Mouse (Mus musculus) lung, postnatal 10 days (tissue): ENCODE data around the gene Dpep2nb.
A peak's percentile ranks its signal among the peaks of the same experiment; 100 is the strongest.

ENCODE experiments used
- DNase-seq: peaks from one replicate; pipeline ENCODE4 v3.0.0; 2021

Gene Dpep2nb

DNA sequence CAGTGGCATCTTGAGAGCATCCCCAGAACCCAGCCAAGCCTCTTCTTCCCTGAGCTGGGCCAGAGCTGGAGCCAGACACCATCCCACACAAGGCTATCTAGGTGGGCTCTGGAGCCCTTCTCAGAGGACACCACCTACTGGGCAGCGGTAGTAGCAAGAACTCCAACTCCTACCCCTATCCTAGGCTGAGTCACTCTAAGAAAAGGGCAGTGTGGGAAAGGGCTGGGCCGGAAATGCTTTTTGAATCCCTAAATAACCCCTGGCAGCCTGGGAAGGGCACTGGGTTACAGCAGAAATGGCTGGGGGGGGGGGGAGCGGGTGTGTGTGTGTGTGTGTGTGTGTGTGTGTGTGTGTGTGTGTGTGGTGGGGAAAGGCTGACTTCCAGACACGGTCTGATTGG lies 48.0 kb downstream of the Dpep2nb start:
- peak; percentile 79 for DNase-seq

DNA sequence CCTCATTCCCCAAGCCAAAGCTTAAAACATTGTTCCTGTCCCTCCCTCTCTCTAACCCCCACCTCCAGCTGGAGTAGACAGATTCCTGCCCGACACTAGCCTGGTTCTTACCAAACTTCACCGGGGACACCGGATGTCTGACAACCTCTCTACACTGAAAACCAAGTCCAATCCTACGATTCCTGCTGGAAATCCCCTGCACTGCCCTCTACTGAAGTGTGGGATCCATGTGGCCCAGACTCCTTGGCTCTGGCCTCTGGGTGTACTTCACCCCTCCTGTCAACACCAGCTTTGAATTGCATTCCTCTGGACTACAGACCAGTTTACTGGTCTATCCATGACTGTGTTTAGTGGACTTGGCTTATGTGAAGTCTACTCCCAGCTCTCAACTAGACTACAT lies 49.2 kb downstream of the Dpep2nb start:
- DNase-seq: peak; percentile 35

DNA sequence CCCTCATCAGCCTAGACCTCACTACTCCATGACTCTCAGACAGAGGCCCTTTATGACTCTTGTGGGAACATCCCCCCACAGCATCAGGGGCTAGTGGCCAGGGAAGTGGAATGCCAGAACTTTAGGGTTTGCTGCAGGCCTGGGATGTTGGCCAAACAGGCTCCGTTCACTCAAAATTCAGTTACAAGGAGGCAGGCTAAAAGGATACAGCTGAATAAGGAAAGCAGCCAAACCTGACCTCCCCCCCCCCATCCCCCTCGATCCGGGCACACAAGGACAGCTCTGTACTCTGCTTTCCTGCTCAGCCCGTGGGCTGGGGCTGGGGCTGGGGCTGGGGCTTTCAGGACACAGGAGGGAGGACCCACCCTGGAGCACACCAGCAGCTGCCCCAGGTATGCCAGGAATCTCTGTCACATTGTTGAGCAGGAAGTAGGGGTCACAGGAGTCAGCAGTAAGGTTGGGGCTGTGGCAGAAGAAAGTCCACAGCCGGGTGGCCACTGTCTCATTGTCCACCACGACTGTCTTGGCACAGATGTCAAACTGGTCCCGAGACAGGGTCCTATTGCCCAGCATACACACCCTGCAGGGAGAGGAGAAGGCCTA lies 54.6 kb downstream of the Dpep2nb start:
- DNase-seq: peak; percentile 81

DNA sequence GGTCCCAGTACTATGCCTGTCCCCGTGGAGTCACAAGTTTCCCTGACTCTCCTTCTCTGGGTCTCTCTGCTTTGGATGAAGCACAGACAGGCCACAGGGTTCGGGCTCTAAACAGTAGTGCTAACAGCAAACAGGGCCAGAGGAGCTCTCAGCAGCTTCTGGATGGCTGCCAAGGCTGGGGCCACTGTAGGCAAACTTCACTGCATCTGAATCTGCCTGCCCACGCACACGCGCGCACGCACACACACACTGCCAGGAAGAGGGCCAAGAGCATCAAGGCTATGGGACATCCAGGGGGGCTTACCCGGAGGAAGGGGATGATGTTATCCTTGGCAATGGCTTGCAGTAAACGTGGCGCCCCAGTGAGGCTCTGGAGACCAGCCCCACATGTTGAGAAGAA lies 56.4 kb downstream of the Dpep2nb start:
- peak; percentile 71 for DNase-seq
